Mouse (Mus musculus): ENCODE results near the gene Faf1.

DNA sequence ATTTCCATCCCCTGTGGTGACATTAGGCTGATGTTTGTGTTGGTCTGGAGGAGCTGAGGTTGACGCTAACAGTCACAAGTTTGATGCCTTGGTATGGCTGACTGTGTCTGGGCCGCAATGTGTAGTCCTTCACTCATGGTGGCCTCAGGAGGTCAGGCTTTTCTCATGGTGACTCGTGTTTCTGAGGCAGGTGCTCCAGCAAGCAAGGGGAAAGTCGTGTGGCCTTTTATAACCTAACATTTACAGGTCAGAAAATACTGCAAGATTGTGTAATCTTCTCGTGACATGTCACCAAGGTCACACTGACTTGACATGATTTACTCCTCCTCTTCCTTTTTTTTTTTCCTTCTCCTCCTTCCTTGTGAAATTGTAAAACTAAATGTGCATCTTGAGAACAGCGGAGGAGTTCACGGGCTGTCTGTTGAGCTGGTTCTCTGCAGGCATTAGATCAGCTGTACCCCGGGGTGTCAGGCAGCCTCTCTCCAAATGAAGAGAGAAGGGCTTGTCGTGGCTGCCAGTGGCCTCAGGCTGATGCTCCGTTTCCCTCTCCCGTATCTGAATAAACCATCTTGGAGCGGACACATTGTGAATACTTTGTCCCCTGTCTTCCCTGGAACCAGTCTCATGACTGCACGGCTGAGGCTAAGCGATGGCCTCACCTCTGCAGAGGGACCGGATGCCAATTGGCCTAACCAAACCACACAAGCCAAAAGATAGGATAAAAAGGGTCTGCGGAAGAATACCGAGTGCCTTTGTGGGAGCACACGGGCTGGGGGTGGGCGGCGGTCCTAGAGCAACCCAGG is 311.4 kb downstream of the Faf1 start:
- TF ChIP-seq HCFC1 (IDR thresholded peaks at IDR 0.05; ENCODE audit: borderline replicate concordance, insufficient read depth, low read length) (no peak), MAFK (IDR thresholded peaks at IDR 0.05; ENCODE audit: insufficient read depth, low read depth, low read length) (no peak), ZNF384 (IDR thresholded peaks at IDR 0.05; ENCODE audit: low read depth, low read length) (no peak)
